Mouse (Mus musculus): Measurements from ENCODE around the gene Rtl5. TPM values are rescaled to one million over a fixed set of nuclear protein-coding genes. Genes with fewer than 3 reads are reported as not detected.

Rtl5 gene
- polyA plus RNA-seq, 1 experiment from 2014 or later, result 1.7 TPM

GRCm38 (mm10) chrX:102076886-102077765 is 6.0 kb upstream of the Rtl5 start:
- Histone ChIP-seq H3K4me2 (replicated peaks; ENCODE audit: low read depth, low read length) (no peak overlapping the region), H3K4me3 (ENCODE audit: low read depth, low read length) (no peak overlapping the region), H3K9ac (replicated peaks; ENCODE audit: low read depth) (no peak overlapping the region), H3K27ac (ENCODE audit: low read length) (no peak overlapping the region), H3K4me1 (ENCODE audit: insufficient read depth, low read depth, low read length) (no peaks in the 10 kb centered on the region), H3K27me3 (replicated peaks; ENCODE audit: insufficient read depth, low read length) (no peaks in the 10 kb centered on the region), H3K9me3 (ENCODE audit: low read length) (no peaks in the 10 kb centered on the region), H3K36me3 (ENCODE audit: insufficient read depth, low read length) (no peaks in the 10 kb centered on the region)
- no peak for TF ChIP-seq EP300 (IDR thresholded peaks at IDR 0.05)
- TF ChIP-seq CTCF (IDR thresholded peaks at IDR 0.05), result no peak
- ATAC-seq (no peak), DNase-seq (ENCODE audit: low spot score) (no peak)
- 81% methylated on average over 7 of the region's 7 CpGs for WGBS

- Histone ChIP-seq H3K4me2 (replicated peaks; ENCODE audit: low read depth, low read length) (no peak overlapping the region), H3K27ac (ENCODE audit: low read length) (no peak overlapping the region), H3K4me1 (ENCODE audit: insufficient read depth, low read depth, low read length) (no peaks in the 10 kb centered on the region), H3K27me3 (replicated peaks; ENCODE audit: insufficient read depth, low read length) (no peaks in the 10 kb centered on the region), H3K9me3 (ENCODE audit: low read length) (no peaks in the 10 kb centered on the region), H3K36me3 (ENCODE audit: insufficient read depth, low read length) (no peaks in the 10 kb centered on the region), H3K9ac (replicated peaks; ENCODE audit: low read depth) (no peak overlapping the region), H3K4me3 (ENCODE audit: low read depth, low read length) (no peak overlapping the region)
- DNase-seq (ENCODE audit: low spot score) (no peak), ATAC-seq (no peak)
- 83% methylated on average over 4 of the region's 4 CpGs for WGBS
- TF ChIP-seq EP300 (IDR thresholded peaks at IDR 0.05) (no peak), CTCF (IDR thresholded peaks at IDR 0.05) (no peak)
These were observed 4.1 kb upstream of the Rtl5 start for GRCm38 (mm10) chrX:102075158-102075557.

GRCm38 (mm10) chrX:102074435-102074834 is 3.3 kb upstream of the Rtl5 start:
- Histone ChIP-seq H3K27me3 (replicated peaks; ENCODE audit: insufficient read depth, low read length) (no peaks in the 10 kb centered on the region), H3K4me3 (ENCODE audit: low read depth, low read length) (no peak overlapping the region), H3K36me3 (ENCODE audit: insufficient read depth, low read length) (no peaks in the 10 kb centered on the region), H3K9ac (replicated peaks; ENCODE audit: low read depth) (no peak overlapping the region), H3K27ac (ENCODE audit: low read length) (no peak overlapping the region), H3K4me1 (ENCODE audit: insufficient read depth, low read depth, low read length) (no peaks in the 10 kb centered on the region), H3K9me3 (ENCODE audit: low read length) (no peaks in the 10 kb centered on the region), H3K4me2 (replicated peaks; ENCODE audit: low read depth, low read length) (no peak overlapping the region)
- 80% methylated on average over 5 of the region's 5 CpGs for WGBS
- TF ChIP-seq CTCF (IDR thresholded peaks at IDR 0.05), result no peak
- no peak for TF ChIP-seq EP300 (IDR thresholded peaks at IDR 0.05)
- no peak for ATAC-seq
- no peak for DNase-seq (ENCODE audit: low spot score)

- no peak for TF ChIP-seq CTCF (IDR thresholded peaks at IDR 0.05)
- TF ChIP-seq EP300 (IDR thresholded peaks at IDR 0.05), result no peak
- no peak overlapping the region for H3K27ac ChIP-seq (ENCODE audit: low read length)
- no peaks in the 10 kb centered on the region for H3K4me1 ChIP-seq (ENCODE audit: insufficient read depth, low read depth, low read length)
- no peaks in the 10 kb centered on the region for H3K27me3 ChIP-seq (replicated peaks; ENCODE audit: insufficient read depth, low read length)
- 85% methylated on average over 14 of the region's 14 CpGs for WGBS
- DNase-seq (ENCODE audit: low spot score) (no peak), ATAC-seq (no peak)
- H3K9me3 ChIP-seq (ENCODE audit: low read length), result no peaks in the 10 kb centered on the region
- H3K4me2 ChIP-seq (replicated peaks; ENCODE audit: low read depth, low read length), result no peak overlapping the region
- no peak overlapping the region for H3K4me3 ChIP-seq (ENCODE audit: low read depth, low read length)
- H3K9ac ChIP-seq (replicated peaks; ENCODE audit: low read depth), result no peak overlapping the region
- no peaks in the 10 kb centered on the region for H3K36me3 ChIP-seq (ENCODE audit: insufficient read depth, low read length)
These were observed 2.7 kb upstream of the Rtl5 start for GRCm38 (mm10) chrX:102073605-102074325.

DNA sequence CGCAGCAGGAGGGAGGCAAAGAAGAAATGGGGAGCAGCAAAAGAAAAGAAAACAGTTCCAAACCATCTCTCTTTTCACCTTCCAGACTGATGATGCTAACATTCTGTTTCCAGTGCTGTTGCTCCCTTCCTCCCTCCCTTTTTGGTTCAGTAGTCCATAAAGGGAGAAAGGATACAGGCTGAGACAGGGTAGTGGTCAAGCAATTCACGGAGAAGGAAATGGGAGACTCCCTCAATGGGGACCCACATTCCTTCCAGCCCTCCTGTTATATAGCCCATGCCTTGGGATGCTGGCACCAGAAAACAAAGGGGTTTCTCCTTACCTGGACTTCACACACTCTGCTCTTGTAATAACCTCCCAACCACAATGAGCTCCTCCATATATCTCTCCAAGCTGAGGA is 413 bp upstream of the Rtl5 start:
- ATAC-seq (no peak), DNase-seq (ENCODE audit: low spot score) (no peak)
- Histone ChIP-seq H3K4me2 (replicated peaks; ENCODE audit: low read depth, low read length) (peak overlapping the region; percentile 74), H3K27me3 (replicated peaks; ENCODE audit: insufficient read depth, low read length) (no peaks in the 10 kb centered on the region), H3K4me1 (ENCODE audit: insufficient read depth, low read depth, low read length) (no peaks in the 10 kb centered on the region), H3K9me3 (ENCODE audit: low read length) (no peaks in the 10 kb centered on the region), H3K27ac (ENCODE audit: low read length) (no peak overlapping the region), H3K9ac (replicated peaks; ENCODE audit: low read depth) (no peak overlapping the region), H3K36me3 (ENCODE audit: insufficient read depth, low read length) (no peaks in the 10 kb centered on the region), H3K4me3 (ENCODE audit: low read depth, low read length) (peak overlapping the region; percentile 42; the same call in 1 of the 2 replicates)
- 27% methylated on average over 2 of the region's 2 CpGs for WGBS
- TF ChIP-seq CTCF (IDR thresholded peaks at IDR 0.05) (no peak), EP300 (IDR thresholded peaks at IDR 0.05) (no peak)

GRCm38 (mm10) chrX:102068811-102069540 is 2.1 kb downstream of the Rtl5 start:
- no peak for TF ChIP-seq CTCF (IDR thresholded peaks at IDR 0.05)
- no peak for TF ChIP-seq EP300 (IDR thresholded peaks at IDR 0.05)
- ATAC-seq (no peak), DNase-seq (ENCODE audit: low spot score) (no peak)
- no peaks in the 10 kb centered on the region for H3K9me3 ChIP-seq (ENCODE audit: low read length)
- H3K4me2 ChIP-seq (replicated peaks; ENCODE audit: low read depth, low read length), result no peak overlapping the region
- H3K4me3 ChIP-seq (ENCODE audit: low read depth, low read length), result no peak overlapping the region
- no peaks in the 10 kb centered on the region for H3K27me3 ChIP-seq (replicated peaks; ENCODE audit: insufficient read depth, low read length)
- no peak overlapping the region for H3K27ac ChIP-seq (ENCODE audit: low read length)
- H3K9ac ChIP-seq (replicated peaks; ENCODE audit: low read depth), result no peak overlapping the region
- H3K4me1 ChIP-seq (ENCODE audit: insufficient read depth, low read depth, low read length), result no peaks in the 10 kb centered on the region
- 92% methylated on average over 24 of the region's 24 CpGs for WGBS
- no peaks in the 10 kb centered on the region for H3K36me3 ChIP-seq (ENCODE audit: insufficient read depth, low read length)

Measured in lung, postnatal 0 days (tissue).